Mouse (Mus musculus) embryonic facial prominence, embryonic 14.5 days (tissue): ENCODE measurements around the gene Apoa5. TPM values are rescaled to one million over a fixed set of nuclear protein-coding genes. Genes with fewer than 3 reads are reported as not detected.

Experiments
- ATAC-seq: fragments of 200-750 bp; cut with Nextera tagmentation; 2 replicates; pipeline ENCODE4 v1.8.0; 2017; ENCODE audit warnings: low read depth, moderate number of reproducible peaks, moderate TSS enrichment
- DNase-seq: peaks from one replicate; pipeline ENCODE4 v3.0.0-alpha.2; 2015; ENCODE audit warnings: low spot score
- H3K27ac ChIP-seq: fragments of 300-500 bp; sonication (generic); replicated peaks from 2 replicates; pipeline ENCODE4 v1.5.1; 2014; ENCODE audit warnings: low read depth, mild to moderate bottlenecking, low read length, moderate library complexity
- H3K27me3 ChIP-seq: fragments of 300-500 bp; sonication (generic); replicated peaks from 2 replicates; pipeline ENCODE4 v1.6.1; 2014; ENCODE audit warnings: low read length; ENCODE audit not compliant: control insufficient read depth, insufficient read depth
- H3K36me3 ChIP-seq: fragments of 300-500 bp; sonication (generic); 2 replicates; pipeline ENCODE4 v1.6.1; 2014; ENCODE audit warnings: low read length, mixed read lengths; ENCODE audit not compliant: control insufficient read depth, insufficient read depth
- H3K4me1 ChIP-seq: fragments of 300-500 bp; sonication (generic); 2 replicates; pipeline ENCODE4 v1.6.1; 2014; ENCODE audit warnings: antibody characterized with exemption, low read length; ENCODE audit not compliant: control insufficient read depth, insufficient read depth
- H3K4me2 ChIP-seq: fragments of 300-500 bp; sonication (generic); 2 replicates; pipeline ENCODE4 v1.6.1; 2014; ENCODE audit warnings: low read depth, mild to moderate bottlenecking, low read length, moderate library complexity, mixed read lengths
- H3K4me3 ChIP-seq: fragments of 300-500 bp; sonication (generic); 2 replicates; pipeline ENCODE4 v1.5.1; 2014; ENCODE audit warnings: low read depth, mild to moderate bottlenecking, low read length
- H3K9ac ChIP-seq: fragments of 300-500 bp; sonication (generic); 2 replicates; pipeline ENCODE4 v1.6.1; 2014; ENCODE audit warnings: low read depth, mild to moderate bottlenecking, low read length, moderate library complexity, mixed read lengths
- H3K9me3 ChIP-seq: fragments of 300-500 bp; sonication (generic); 2 replicates; pipeline ENCODE4 v1.6.1; 2016; ENCODE audit warnings: low read length; ENCODE audit not compliant: control insufficient read depth
- WGBS: fragments of 180-500 bp; shearing (Covaris S2); extraction: QIAGEN DNeasy Blood & Tissue Kit; methylation state at CpG from one replicate; pipeline ENCODE4 v1.1.7; 2014; 5-methylcytosine and 5-hydroxymethylcytosine counted together
- polyA plus RNA-seq: library from polyadenylated mRNA; unstranded; fragments of >200 nt; fragmentation: Nextera tagmentation; extraction: Ambion mirVana; gene quantifications from 2 replicates; pipeline ENCODE4 v1.2.1, GENCODE M21; 2014

Apoa5 gene
- polyA plus RNA-seq, result not detected in 2 replicates

- no peak within 1 kb of the TSS for H3K4me2 ChIP-seq
- no peaks in the 10 kb centered on the region for H3K4me1 ChIP-seq
- peaks cover 3% of the 10 kb centered on the region; the same call in 1 of the 2 replicates for H3K27me3 ChIP-seq
- WGBS, result 48% methylated on average over 7 of the region's 7 CpGs
- 0 out of 2 replicates have a peak within 1 kb of the TSS, but pooled peaks have one; percentile 5 for H3K9ac ChIP-seq
- H3K27ac ChIP-seq, result no peak within 1 kb of the TSS
- no peaks in the 10 kb centered on the region for H3K36me3 ChIP-seq
- ATAC-seq (no peak), DNase-seq (no peak)
- no peaks in the 10 kb centered on the region for H3K9me3 ChIP-seq
- H3K4me3 ChIP-seq, result no peak within 1 kb of the TSS
Measured at GRCm38 (mm10) chr9:46268343-46268873, at the start of gene Apoa5. TSS of gene Apoa5 (plus strand) at chr9:46268633.

GRCm38 (mm10) chr9:46223090-46223489 is 45.3 kb upstream of the Apoa5 start:
- ATAC-seq (no peak), DNase-seq (no peak)
- no peak overlapping the region for H3K4me2 ChIP-seq
- H3K27ac ChIP-seq, result no peak overlapping the region
- peaks cover 36% of the 10 kb centered on the region for H3K36me3 ChIP-seq
- H3K4me3 ChIP-seq, result no peak overlapping the region
- 87% methylated on average over 6 of the region's 6 CpGs for WGBS
- H3K4me1 ChIP-seq, result no peaks in the 10 kb centered on the region
- H3K9me3 ChIP-seq, result no peaks in the 10 kb centered on the region
- no peak overlapping the region for H3K9ac ChIP-seq
- no peaks in the 10 kb centered on the region for H3K27me3 ChIP-seq

GRCm38 (mm10) chr9:46224101-46224500 is 44.3 kb upstream of the Apoa5 start:
- Histone ChIP-seq H3K9ac (no peak overlapping the region), H3K27ac (no peak overlapping the region), H3K4me2 (no peak overlapping the region), H3K36me3 (peaks cover 36% of the 10 kb centered on the region), H3K27me3 (no peaks in the 10 kb centered on the region), H3K4me3 (no peak overlapping the region), H3K4me1 (no peaks in the 10 kb centered on the region), H3K9me3 (no peaks in the 10 kb centered on the region)
- DNase-seq, result no peak
- WGBS, result 86% methylated on average over 3 of the region's 3 CpGs
- ATAC-seq, result no peak

GRCm38 (mm10) chr9:46224945-46225660 is 43.3 kb upstream of the Apoa5 start:
- ATAC-seq (no peak), DNase-seq (no peak)
- no peak overlapping the region for H3K9ac ChIP-seq
- 67% methylated on average over 5 of the region's 5 CpGs for WGBS
- H3K27me3 ChIP-seq, result no peaks in the 10 kb centered on the region
- no peak overlapping the region for H3K4me2 ChIP-seq
- no peak overlapping the region for H3K4me3 ChIP-seq
- H3K9me3 ChIP-seq, result no peaks in the 10 kb centered on the region
- 0 out of 2 replicates have a peak, but pooled peaks cover 3% of the 10 kb centered on the region for H3K4me1 ChIP-seq
- no peak overlapping the region for H3K27ac ChIP-seq
- H3K36me3 ChIP-seq, result peaks cover 31% of the 10 kb centered on the region

GRCm38 (mm10) chr9:46227064-46227614 is 41.3 kb upstream of the Apoa5 start:
- no peak overlapping the region for H3K4me2 ChIP-seq
- 95% methylated on average over 3 of the region's 3 CpGs for WGBS
- H3K4me3 ChIP-seq, result no peak overlapping the region
- H3K27me3 ChIP-seq, result no peaks in the 10 kb centered on the region
- no peak overlapping the region for H3K9ac ChIP-seq
- 0 out of 2 replicates have a peak, but pooled peaks cover 3% of the 10 kb centered on the region for H3K4me1 ChIP-seq
- peaks cover 12% of the 10 kb centered on the region for H3K36me3 ChIP-seq
- ATAC-seq (no peak), DNase-seq (no peak)
- H3K9me3 ChIP-seq, result no peaks in the 10 kb centered on the region
- H3K27ac ChIP-seq, result no peak overlapping the region

- no peak within 1 kb of the TSS for H3K27ac ChIP-seq
- 0 out of 2 replicates have a peak, but pooled peaks cover 3% of the 10 kb centered on the region for H3K4me1 ChIP-seq
- H3K4me3 ChIP-seq, result no peak within 1 kb of the TSS
- no peaks in the 10 kb centered on the region for H3K36me3 ChIP-seq
- WGBS, result 60% methylated on average over 9 of the region's 9 CpGs
- no peak for DNase-seq
- no peak within 1 kb of the TSS for H3K4me2 ChIP-seq
- H3K9ac ChIP-seq, result no peak within 1 kb of the TSS
- no peaks in the 10 kb centered on the region for H3K27me3 ChIP-seq
- no peak for ATAC-seq
- no peaks in the 10 kb centered on the region for H3K9me3 ChIP-seq
Measured at GRCm38 (mm10) chr9:46228491-46228890, 39.9 kb upstream of the Apoa5 start, which contains the start of gene Apoa1. TSS of gene Apoa1 (plus strand) at chr9:46228580.

- WGBS, result 15% methylated on average over 35 of the region's 37 CpGs
Measured at GRCm38 (mm10) chr9:46229573-46230449, 38.6 kb upstream of the Apoa5 start.

GRCm38 (mm10) chr9:46230450-46230975 is 37.9 kb upstream of the Apoa5 start:
- no peak overlapping the region for H3K27ac ChIP-seq
- H3K27me3 ChIP-seq, result no peaks in the 10 kb centered on the region
- H3K4me2 ChIP-seq, result peak overlapping the region; percentile 80
- WGBS, result 22% methylated on average over 13 of the region's 13 CpGs
- H3K9ac ChIP-seq, result peak overlapping the region; percentile 66
- H3K36me3 ChIP-seq, result no peaks in the 10 kb centered on the region
- no peaks in the 10 kb centered on the region for H3K9me3 ChIP-seq
- peak overlapping the region; percentile 44 for H3K4me3 ChIP-seq
- H3K4me1 ChIP-seq, result 0 out of 2 replicates have a peak, but pooled peaks cover 3% of the 10 kb centered on the region
- DNase-seq, result no peak
- peak; percentile 13; the same call in 1 of the 2 replicates for ATAC-seq

More at GRCm38 (mm10) chr9:46229573-46230449, 38.6 kb upstream of the Apoa5 start:
- Histone ChIP-seq H3K4me2 (peak overlapping the region; percentile 80), H3K4me3 (peak overlapping the region; percentile 44), H3K27ac (no peak overlapping the region), H3K27me3 (no peaks in the 10 kb centered on the region), H3K36me3 (no peaks in the 10 kb centered on the region), H3K9me3 (no peaks in the 10 kb centered on the region), H3K9ac (peak overlapping the region; percentile 66), H3K4me1 (0 out of 2 replicates have a peak, but pooled peaks cover 3% of the 10 kb centered on the region)
- DNase-seq, result peak; percentile 95
- peak; percentile 96 for ATAC-seq
